Mouse (Mus musculus) heart, postnatal 0 days (tissue): ENCODE data around the gene Rita1.

Source experiments
- CTCF ChIP-seq: IDR thresholded peaks from 2 replicates; pipeline ENCODE4 v1.5.1; 2016; ENCODE audit warnings: antibody characterized with exemption, control low read depth, low read depth
- EP300 ChIP-seq: IDR thresholded peaks from 2 replicates; pipeline ENCODE4 v1.6.1; 2016; ENCODE audit warnings: antibody characterized with exemption, low read depth

- TF ChIP-seq CTCF (no peak), EP300 (no peak)
These were observed 51.6 kb downstream of the Rita1 start for GRCm38 (mm10) chr5:120560616-120561311.
